Mouse (Mus musculus) liver, embryonic 12.5 days (tissue): Measurements from ENCODE around the gene Rab37. TPM values are rescaled to one million over a fixed set of nuclear protein-coding genes. Genes with fewer than 3 reads are reported as not detected.

Experiments used
- ATAC-seq: fragments of 200-750 bp; cut with Nextera tagmentation; 2 replicates; pipeline ENCODE4 v1.8.0; 2017; ENCODE audit warnings: moderate number of reproducible peaks, mild to moderate bottlenecking, moderate library complexity
- H3K27ac ChIP-seq: fragments of 300-500 bp; sonication (generic); 2 replicates; pipeline ENCODE4 v1.5.1; 2016; ENCODE audit warnings: mild to moderate bottlenecking
- H3K27me3 ChIP-seq: fragments of 300-500 bp; sonication (generic); replicated peaks from 2 replicates; pipeline ENCODE4 v1.6.1; 2016; ENCODE audit warnings: mild to moderate bottlenecking, moderate library complexity
- H3K36me3 ChIP-seq: fragments of 300-500 bp; sonication (generic); 2 replicates; pipeline ENCODE4 v1.6.1; 2016; ENCODE audit warnings: mild to moderate bottlenecking, moderate library complexity
- H3K4me1 ChIP-seq: fragments of 300-500 bp; sonication (generic); 2 replicates; pipeline ENCODE4 v1.6.1; 2016
- H3K4me2 ChIP-seq: fragments of 300-500 bp; sonication (generic); 2 replicates; pipeline ENCODE4 v1.6.1; 2016; ENCODE audit warnings: mild to moderate bottlenecking, moderate library complexity
- H3K4me3 ChIP-seq: fragments of 300-500 bp; sonication (generic); 2 replicates; pipeline ENCODE4 v1.5.1; 2016; ENCODE audit warnings: mild to moderate bottlenecking, moderate library complexity
- H3K9ac ChIP-seq: fragments of 300-500 bp; sonication (generic); 2 replicates; pipeline ENCODE4 v1.6.1; 2016; ENCODE audit warnings: mild to moderate bottlenecking, moderate library complexity
- H3K9me3 ChIP-seq: fragments of 300-500 bp; sonication (generic); replicated peaks from 2 replicates; pipeline ENCODE4 v1.6.1; 2016; ENCODE audit warnings: mild to moderate bottlenecking, moderate library complexity
- WGBS: fragments of 180-500 bp; shearing (Covaris S2); methylation state at CpG from one replicate; pipeline ENCODE4 v1.1.7; 2016; ENCODE audit not compliant: insufficient replicate concordance; 5-methylcytosine and 5-hydroxymethylcytosine counted together
- polyA plus RNA-seq: library from polyadenylated mRNA; unstranded; fragments of >200 nt; fragmentation: Nextera tagmentation; extraction: Ambion mirVana; gene quantifications from 2 replicates; pipeline ENCODE4 v1.2.1, GENCODE M21; 2016

Gene Rab37
- polyA plus RNA-seq, 1 experiment from 2014 or later = 6.1 TPM

DNA sequence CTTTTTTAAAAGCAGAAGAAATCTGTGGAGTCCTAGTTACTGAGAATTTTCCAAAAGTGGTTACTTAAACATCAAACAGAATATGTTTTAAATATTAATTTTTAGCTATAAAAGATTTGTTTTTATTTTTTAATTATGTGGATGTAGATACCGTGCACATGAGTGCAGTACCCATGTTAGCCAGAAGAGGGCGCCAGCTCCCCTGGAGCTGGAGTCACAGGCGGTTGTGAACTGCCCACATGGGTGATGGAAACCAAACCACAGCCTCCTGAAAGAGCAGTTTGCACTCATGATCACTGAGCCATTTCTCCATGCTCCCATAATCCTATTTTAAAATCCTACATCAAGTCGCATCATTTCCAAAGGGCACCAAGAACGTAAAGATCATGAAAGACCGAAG lies 1.4 kb upstream of the Rab37 start:
- no peaks in the 10 kb centered on the region for H3K9me3 ChIP-seq
- H3K27ac ChIP-seq = no peak overlapping the region
- no peaks in the 10 kb centered on the region for H3K36me3 ChIP-seq
- 0 out of 2 replicates have a peak, but pooled peaks cover 8% of the 10 kb centered on the region for H3K4me1 ChIP-seq
- peaks cover 40% of the 10 kb centered on the region for H3K27me3 ChIP-seq
- H3K4me3 ChIP-seq = no peak overlapping the region
- no peak overlapping the region for H3K9ac ChIP-seq
- 61% methylated on average over 6 of the region's 6 CpGs for WGBS
- ATAC-seq = no peak
- no peak overlapping the region for H3K4me2 ChIP-seq

DNA sequence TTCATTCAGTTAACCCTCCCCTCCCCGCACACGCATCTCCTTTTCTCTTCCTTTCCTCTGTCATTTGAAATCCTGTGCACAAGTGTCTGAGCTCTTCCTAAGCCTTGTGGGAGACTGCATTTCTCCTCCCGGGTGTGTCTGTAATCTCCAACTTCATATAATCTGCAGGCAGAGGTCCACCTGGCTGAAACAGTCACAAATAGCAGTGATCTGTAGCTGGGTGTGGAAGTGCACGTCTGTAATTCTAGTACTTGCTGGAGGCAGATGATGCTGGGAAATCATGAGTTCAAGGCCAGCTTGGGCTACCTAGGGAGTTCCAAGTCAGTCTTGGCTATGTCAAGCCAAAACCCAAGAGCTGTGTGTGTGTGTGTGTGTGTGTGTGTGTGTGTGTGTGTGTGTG lies 909 bp downstream of the Rab37 start:
- no peaks in the 10 kb centered on the region for H3K36me3 ChIP-seq
- ATAC-seq = no peak
- H3K27ac ChIP-seq = no peak overlapping the region
- no peak overlapping the region for H3K4me3 ChIP-seq
- H3K9me3 ChIP-seq = no peaks in the 10 kb centered on the region
- peak overlapping the region; percentile 14; the same call in 1 of the 2 replicates for H3K4me2 ChIP-seq
- H3K27me3 ChIP-seq = peaks cover 37% of the 10 kb centered on the region
- WGBS = 26% methylated on average over 4 of the region's 4 CpGs
- no peak overlapping the region for H3K9ac ChIP-seq
- H3K4me1 ChIP-seq = 0 out of 2 replicates have a peak, but pooled peaks cover 8% of the 10 kb centered on the region

GRCm38 (mm10) chr11:115098203-115098932 lies 7.1 kb downstream of the Rab37 start:
- ATAC-seq = no peak
- H3K4me1 ChIP-seq = no peaks in the 10 kb centered on the region
- H3K36me3 ChIP-seq = no peaks in the 10 kb centered on the region
- no peak overlapping the region for H3K4me2 ChIP-seq
- WGBS = 38% methylated on average over 10 of the region's 10 CpGs
- no peak overlapping the region for H3K27ac ChIP-seq
- no peaks in the 10 kb centered on the region for H3K9me3 ChIP-seq
- no peak overlapping the region for H3K4me3 ChIP-seq
- no peaks in the 10 kb centered on the region for H3K27me3 ChIP-seq
- no peak overlapping the region for H3K9ac ChIP-seq

DNA sequence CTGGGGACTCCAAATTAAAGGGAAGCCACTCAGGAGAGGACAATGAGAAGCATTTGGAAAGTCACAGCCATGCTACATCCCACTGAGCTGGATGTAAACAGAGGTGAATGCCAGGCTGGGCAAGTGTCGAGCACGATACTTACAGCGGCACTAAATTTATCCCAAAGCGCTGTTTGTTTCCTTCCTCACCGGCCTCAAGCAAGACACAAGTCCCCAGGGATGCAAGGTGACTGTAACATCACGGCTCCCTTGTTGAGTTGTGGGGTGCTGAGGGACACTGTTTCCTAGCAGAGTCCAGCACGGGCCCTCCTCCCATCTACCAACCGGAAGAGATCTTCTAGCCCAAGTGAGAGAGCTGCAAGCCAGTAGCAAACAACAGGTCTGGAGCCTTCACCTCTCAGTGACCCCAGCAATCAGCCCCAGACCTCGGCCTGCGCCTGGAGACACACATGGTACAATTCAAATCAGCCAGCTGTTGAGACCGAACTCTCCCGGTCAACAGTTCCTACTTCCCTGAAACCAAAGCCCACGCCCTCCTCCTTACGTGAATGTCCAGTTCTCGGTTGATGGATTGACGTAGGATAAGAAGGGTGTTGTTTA lies 8.1 kb downstream of the Rab37 start:
- no peak overlapping the region for H3K9ac ChIP-seq
- WGBS = 58% methylated on average over 16 of the region's 16 CpGs
- H3K4me3 ChIP-seq = no peak overlapping the region
- ATAC-seq = no peak
- no peaks in the 10 kb centered on the region for H3K9me3 ChIP-seq
- no peaks in the 10 kb centered on the region for H3K36me3 ChIP-seq
- H3K4me1 ChIP-seq = no peaks in the 10 kb centered on the region
- no peaks in the 10 kb centered on the region for H3K27me3 ChIP-seq
- H3K27ac ChIP-seq = no peak overlapping the region
- no peak overlapping the region for H3K4me2 ChIP-seq

- Histone ChIP-seq H3K27ac (no peak overlapping the region), H3K9ac (no peak overlapping the region), H3K36me3 (no peaks in the 10 kb centered on the region), H3K9me3 (no peaks in the 10 kb centered on the region), H3K4me3 (no peak overlapping the region), H3K27me3 (no peaks in the 10 kb centered on the region), H3K4me1 (no peaks in the 10 kb centered on the region), H3K4me2 (no peak overlapping the region)
- no peak for ATAC-seq
- 62% methylated on average over 5 of the region's 5 CpGs for WGBS
Measured at GRCm38 (mm10) chr11:115100032-115100621, 8.9 kb downstream of the Rab37 start.

DNA sequence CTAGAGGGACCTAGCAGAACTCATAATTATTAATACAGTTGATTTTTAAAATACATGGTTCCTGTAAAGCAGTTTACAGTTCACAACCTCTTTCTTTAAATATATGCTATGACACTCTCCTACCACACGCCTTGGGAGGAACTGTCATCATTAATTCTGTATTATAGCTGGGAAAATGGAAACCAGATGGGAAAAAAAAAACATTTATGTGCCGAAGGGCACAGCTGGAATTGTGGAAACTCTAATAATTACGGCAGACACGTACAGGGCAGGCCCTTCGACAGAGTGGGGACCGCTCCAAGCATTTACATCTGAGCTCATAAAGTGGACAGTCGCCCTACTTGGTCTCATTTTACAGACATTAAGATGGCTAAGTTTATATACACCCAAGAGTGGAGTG lies 9.5 kb downstream of the Rab37 start:
- Histone ChIP-seq H3K4me3 (no peak overlapping the region), H3K27ac (no peak overlapping the region), H3K4me1 (no peaks in the 10 kb centered on the region), H3K27me3 (no peaks in the 10 kb centered on the region), H3K9me3 (no peaks in the 10 kb centered on the region), H3K4me2 (no peak overlapping the region), H3K36me3 (no peaks in the 10 kb centered on the region), H3K9ac (no peak overlapping the region)
- WGBS = 68% methylated on average over 7 of the region's 7 CpGs
- no peak for ATAC-seq

DNA sequence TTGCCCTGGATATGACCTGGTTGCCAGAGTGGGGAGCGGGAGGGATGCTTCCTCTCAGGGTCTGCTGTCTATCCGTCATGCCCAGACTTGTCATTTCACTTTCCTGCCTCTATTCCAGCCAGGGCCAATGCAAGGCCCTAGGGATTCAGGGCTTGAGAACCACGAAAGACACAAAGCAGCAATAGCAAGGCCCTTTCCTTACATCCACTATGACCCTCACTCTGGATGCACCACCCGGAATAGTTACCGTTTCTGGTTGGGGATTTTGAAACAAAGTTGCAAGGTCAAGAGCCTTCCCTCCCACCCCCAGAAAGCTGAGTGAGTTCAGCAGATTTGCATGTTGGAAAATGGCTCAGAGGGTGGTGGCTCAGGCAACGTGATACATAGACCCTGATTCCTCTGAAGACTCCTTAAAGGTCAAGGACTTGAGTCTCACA lies 10.4 kb downstream of the Rab37 start:
- WGBS = 55% methylated on average over 6 of the region's 6 CpGs
- no peak for ATAC-seq
- Histone ChIP-seq H3K9me3 (no peaks in the 10 kb centered on the region), H3K9ac (no peak overlapping the region), H3K36me3 (no peaks in the 10 kb centered on the region), H3K4me2 (no peak overlapping the region), H3K4me3 (no peak overlapping the region), H3K4me1 (no peaks in the 10 kb centered on the region), H3K27me3 (no peaks in the 10 kb centered on the region), H3K27ac (no peak overlapping the region)

DNA sequence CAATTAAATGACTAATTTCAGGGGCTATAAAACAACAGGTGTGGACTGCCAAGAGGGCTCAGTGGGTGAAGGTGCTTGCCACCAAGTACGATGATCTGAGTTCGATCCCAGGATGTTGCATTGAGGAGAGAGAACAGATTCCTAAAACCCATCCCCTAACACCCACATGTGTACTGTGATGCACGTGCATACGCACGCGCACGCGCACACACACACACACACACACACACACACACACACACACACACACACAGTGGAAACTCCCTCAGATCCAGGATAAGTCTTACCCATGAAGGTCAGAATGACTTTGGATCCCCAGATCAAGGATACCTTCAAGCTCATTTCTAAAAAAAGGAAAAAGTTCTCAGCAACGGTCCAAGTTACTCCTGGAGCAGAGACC lies 10.9 kb downstream of the Rab37 start:
- 89% methylated on average over 9 of the region's 9 CpGs for WGBS

DNA sequence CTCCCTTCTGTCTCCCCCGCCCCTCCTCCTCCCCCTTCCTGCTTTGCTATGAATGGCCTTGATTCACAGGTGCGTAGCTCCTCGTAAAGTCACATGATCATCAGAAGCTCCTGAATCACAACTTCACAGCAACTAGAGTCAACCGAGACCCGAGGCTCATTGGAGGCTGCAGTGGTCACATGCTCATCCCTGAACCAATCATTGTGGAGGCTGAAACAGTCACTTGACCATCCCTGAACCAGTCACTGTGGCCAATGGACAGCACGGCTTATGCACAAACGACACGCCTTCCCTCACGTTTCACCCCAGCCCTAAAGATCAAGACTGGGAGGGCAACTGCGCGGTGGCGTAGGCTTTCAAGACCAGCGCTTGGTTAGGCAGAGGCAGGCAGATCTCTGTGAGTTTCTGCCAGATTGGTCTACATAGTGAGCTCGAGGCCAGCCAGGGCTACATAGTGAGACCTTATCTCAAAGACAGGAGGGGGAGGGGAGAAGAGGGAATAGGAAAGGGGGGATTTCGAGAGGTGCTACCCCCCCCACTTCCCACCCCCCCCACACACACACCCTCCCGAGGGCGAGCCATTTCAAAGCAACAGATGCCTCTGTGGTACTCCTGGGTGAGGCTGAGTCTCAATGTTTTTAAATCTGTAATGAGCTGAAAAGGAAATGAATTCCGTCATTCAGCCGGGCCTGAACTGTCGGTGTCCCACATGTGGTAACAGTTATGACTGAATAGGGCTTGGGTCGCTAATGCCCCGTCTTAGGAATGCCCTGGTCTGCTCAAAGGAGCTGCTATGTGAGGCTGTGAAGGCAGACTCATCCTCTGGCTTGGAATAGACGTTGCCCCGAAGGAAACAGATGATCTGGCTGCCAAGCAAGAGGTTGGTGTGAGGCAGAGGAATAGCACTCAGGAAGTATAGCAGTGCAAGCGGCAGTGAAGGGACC lies 12.5 kb downstream of the Rab37 start:
- Histone ChIP-seq H3K4me2 (no peak overlapping the region), H3K4me1 (no peaks in the 10 kb centered on the region), H3K9ac (no peak overlapping the region), H3K4me3 (no peak overlapping the region), H3K9me3 (no peaks in the 10 kb centered on the region), H3K27me3 (no peaks in the 10 kb centered on the region), H3K36me3 (no peaks in the 10 kb centered on the region), H3K27ac (no peak overlapping the region)
- 71% methylated on average over 25 of the region's 25 CpGs for WGBS
- no peak for ATAC-seq

More for the DNA sequence above, 10.9 kb downstream of the Rab37 start:
- no peak overlapping the region for H3K9ac ChIP-seq
- H3K27me3 ChIP-seq = no peaks in the 10 kb centered on the region
- H3K4me2 ChIP-seq = no peak overlapping the region
- no peaks in the 10 kb centered on the region for H3K36me3 ChIP-seq
- ATAC-seq = no peak
- H3K9me3 ChIP-seq = no peaks in the 10 kb centered on the region
- H3K4me1 ChIP-seq = no peaks in the 10 kb centered on the region
- H3K4me3 ChIP-seq = no peak overlapping the region
- no peak overlapping the region for H3K27ac ChIP-seq

DNA sequence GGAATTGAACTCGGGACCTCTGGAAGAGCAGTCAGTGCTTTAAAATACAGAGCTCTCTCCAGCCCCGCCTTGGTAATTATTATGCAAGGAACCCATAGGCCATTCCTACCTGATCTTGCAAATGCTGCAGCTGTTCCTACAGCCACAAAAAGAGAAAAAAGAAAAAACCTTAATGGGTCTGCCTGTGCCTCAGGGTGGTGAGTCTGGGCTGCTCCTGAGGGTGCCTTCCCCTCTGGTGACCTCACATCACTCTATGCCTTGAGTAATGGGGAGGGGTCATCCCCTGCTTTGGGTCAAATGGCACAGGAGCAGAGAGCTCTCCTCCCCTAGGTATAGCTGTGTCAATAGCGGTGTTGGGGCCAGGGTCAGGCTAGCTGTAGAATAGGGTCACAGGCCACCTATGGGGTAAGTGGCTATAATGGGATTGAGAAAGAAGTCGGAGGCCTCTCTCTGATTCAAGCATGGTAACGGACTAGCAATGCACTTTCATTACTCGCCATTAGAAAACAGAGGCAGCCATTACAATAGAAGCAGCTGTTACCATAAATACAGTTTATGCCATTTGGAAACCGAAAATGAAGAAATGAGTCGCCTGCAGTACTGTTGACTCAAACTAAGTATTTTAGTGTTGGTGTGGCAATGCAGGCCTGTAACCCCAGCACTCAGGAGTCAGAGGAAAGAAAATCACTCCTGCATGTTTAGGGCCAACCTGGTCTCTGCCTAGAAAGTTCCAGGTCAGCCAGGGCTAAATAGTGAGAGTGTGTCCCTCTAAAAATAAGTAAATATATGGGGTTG lies 13.7 kb downstream of the Rab37 start:
- no peak overlapping the region for H3K4me3 ChIP-seq
- WGBS = 66% methylated on average over 8 of the region's 8 CpGs
- H3K4me1 ChIP-seq = no peaks in the 10 kb centered on the region
- no peak overlapping the region for H3K4me2 ChIP-seq
- no peaks in the 10 kb centered on the region for H3K27me3 ChIP-seq
- ATAC-seq = no peak
- H3K27ac ChIP-seq = no peak overlapping the region
- H3K9ac ChIP-seq = no peak overlapping the region
- H3K9me3 ChIP-seq = no peaks in the 10 kb centered on the region
- no peaks in the 10 kb centered on the region for H3K36me3 ChIP-seq

DNA sequence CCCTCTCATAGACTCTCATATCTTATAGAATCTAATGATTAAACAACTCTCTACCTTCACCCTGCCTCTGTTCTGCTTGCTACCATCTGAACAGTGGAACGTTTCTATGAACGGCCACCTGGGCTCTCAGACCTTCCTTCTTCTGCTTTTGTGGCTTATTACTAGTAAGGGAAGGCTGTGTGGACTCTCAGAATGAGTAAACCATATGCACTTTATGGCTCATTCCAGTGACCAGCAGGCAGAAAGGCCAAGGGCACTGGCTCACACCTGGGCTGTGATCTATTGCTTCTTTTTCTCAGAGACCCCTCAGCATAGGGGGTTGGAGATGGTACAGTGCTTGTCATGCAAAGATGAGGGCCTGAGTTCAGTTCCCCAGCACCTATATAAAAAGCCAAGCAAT lies 15.4 kb downstream of the Rab37 start:
- H3K27me3 ChIP-seq = no peaks in the 10 kb centered on the region
- no peaks in the 10 kb centered on the region for H3K9me3 ChIP-seq
- no peaks in the 10 kb centered on the region for H3K4me1 ChIP-seq
- H3K4me3 ChIP-seq = no peak overlapping the region
- no peaks in the 10 kb centered on the region for H3K36me3 ChIP-seq
- 48% methylated on average over 2 of the region's 2 CpGs for WGBS
- no peak for ATAC-seq
- H3K27ac ChIP-seq = no peak overlapping the region
- no peak overlapping the region for H3K9ac ChIP-seq
- H3K4me2 ChIP-seq = no peak overlapping the region
